Mouse (Mus musculus): ENCODE results near the gene Olfr53.
"Not testable (repeated sequence)": the region's sequence is repeated elsewhere in the genome, so short reads cannot be mapped to it uniquely, and the experiment has no call there.

DNA sequence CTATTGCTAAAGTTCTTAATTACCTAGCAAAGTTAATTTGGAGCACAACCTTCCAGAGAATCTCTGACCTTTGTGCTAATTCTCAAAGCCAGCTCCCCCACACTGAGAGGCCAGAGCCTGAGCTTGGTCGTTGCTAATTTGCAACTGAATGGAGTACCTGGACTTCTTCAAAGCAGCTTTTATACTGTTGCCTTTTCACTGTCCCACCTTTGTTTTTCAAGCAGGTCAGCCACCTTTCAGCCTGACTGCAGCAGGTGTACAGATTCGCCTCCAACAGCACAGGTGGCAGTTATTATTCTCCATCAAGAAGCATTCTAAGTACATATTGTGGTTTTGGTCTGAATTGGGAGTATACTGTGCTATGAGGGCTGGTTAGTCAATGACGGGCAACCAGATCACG is 33.3 kb downstream of the Olfr53 start:
- TF ChIP-seq CTCF (IDR thresholded peaks at IDR 0.05; ENCODE audit: control insufficient read depth, insufficient read depth, low read length); POLR2A (IDR thresholded peaks at IDR 0.05; ENCODE audit: borderline replicate concordance, control insufficient read depth, low read depth, low read length): not testable (repeated sequence)
